Mouse (Mus musculus): ENCODE results near the gene Sec61a2. TPM values are rescaled to one million over a fixed set of nuclear protein-coding genes. Genes with fewer than 3 reads are reported as not detected.
A peak's percentile ranks its signal among the peaks of the same experiment; 100 is the strongest.

The Sec61a2 gene
- polyA plus RNA-seq, 1 experiment: 20.8 TPM

- Histone ChIP-seq H3K4me3 (ENCODE audit: insufficient read depth, low read length) (peak within 1 kb of the TSS; percentile 88), H3K27ac (ENCODE audit: insufficient read depth, low read depth, low read length) (peak within 1 kb of the TSS; percentile 91), H3K4me1 (ENCODE audit: control insufficient read depth, insufficient read depth, low read length) (peaks cover 6% of the 10 kb centered on the region)
- TF ChIP-seq CTCF (IDR thresholded peaks at IDR 0.05; ENCODE audit: low read depth, low read length) (no peak), POLR2A (IDR thresholded peaks at IDR 0.05; ENCODE audit: borderline replicate concordance, low read depth, low read length) (peak; percentile 7; the same call in 1 of the 2 replicates)
Observed at GRCm38 (mm10) chr2:5844873-5845631, 50.2 kb downstream of the Sec61a2 start, which contains the start of the genes Nudt5 and Cdc123. TSS of gene Nudt5 (plus strand) at chr2:5845019. TSS of gene Cdc123 (minus strand) at chr2:5845164.

DNA sequence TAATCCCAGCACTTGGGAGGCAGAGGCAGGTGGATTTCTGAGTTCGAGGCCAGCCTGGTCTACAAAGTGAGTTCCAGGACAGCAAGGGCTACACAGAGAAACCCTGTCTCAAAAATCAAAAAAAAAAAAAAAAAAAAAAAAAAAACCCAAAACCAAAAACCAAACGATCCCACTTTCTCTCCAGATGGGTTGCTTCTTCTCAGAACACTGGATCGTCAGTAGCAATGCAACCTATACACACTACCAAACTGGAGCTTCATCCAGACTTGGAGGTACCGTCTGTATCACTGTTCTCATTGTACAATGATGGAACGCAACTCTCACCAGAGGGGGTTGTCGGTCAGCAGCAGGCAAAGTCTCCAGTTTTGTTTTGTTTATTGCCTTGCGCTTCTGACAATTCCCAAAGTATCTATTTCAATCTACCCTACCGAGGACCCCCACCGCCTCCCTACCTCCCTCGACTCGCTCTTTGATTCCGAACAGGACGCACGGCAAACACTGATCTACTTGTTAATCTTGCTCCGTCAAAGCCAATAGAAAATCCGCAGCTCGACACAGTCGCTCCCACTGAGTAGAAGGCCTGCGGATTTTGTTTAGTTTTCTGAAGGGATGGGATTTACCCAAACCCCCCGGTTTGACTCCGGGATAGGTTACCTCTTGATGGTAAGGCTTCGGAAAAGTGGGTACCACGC, 50.9 kb downstream of the Sec61a2 start:
- no peak for TF ChIP-seq CTCF (IDR thresholded peaks at IDR 0.05; ENCODE audit: low read depth, low read length)
- TF ChIP-seq POLR2A (IDR thresholded peaks at IDR 0.05; ENCODE audit: borderline replicate concordance, low read depth, low read length): no peak
- Histone ChIP-seq H3K27ac (ENCODE audit: insufficient read depth, low read depth, low read length) (peak overlapping the region; percentile 91), H3K4me1 (ENCODE audit: control insufficient read depth, insufficient read depth, low read length) (peaks cover 6% of the 10 kb centered on the region), H3K4me3 (ENCODE audit: insufficient read depth, low read length) (peak overlapping the region; percentile 88)

DNA sequence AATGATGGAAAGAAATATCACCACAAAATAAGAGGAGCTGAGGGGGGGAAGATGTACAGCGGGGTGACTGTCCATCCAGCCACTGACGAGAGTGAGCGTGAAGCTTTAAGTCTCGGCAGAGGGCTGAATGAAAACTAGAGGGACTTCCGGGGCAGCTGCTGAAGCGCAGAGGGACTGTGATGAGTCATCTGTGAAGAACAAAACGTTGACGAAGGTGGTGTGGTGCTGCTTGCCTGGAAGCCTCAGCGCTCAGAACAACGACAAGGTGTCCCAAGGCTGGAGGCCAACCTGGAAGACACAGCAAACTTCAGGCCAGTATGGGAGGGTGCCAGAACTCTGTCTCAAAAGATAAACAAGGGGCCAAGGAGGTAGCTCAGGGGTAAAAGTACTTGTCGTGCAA, 54.4 kb downstream of the Sec61a2 start:
- Histone ChIP-seq H3K4me3 (ENCODE audit: insufficient read depth, low read length) (no peak overlapping the region), H3K27ac (ENCODE audit: insufficient read depth, low read depth, low read length) (no peak overlapping the region), H3K4me1 (ENCODE audit: control insufficient read depth, insufficient read depth, low read length) (no peaks in the 10 kb centered on the region)
- TF ChIP-seq CTCF (IDR thresholded peaks at IDR 0.05; ENCODE audit: low read depth, low read length): no peak
- no peak for TF ChIP-seq POLR2A (IDR thresholded peaks at IDR 0.05; ENCODE audit: borderline replicate concordance, low read depth, low read length)

DNA sequence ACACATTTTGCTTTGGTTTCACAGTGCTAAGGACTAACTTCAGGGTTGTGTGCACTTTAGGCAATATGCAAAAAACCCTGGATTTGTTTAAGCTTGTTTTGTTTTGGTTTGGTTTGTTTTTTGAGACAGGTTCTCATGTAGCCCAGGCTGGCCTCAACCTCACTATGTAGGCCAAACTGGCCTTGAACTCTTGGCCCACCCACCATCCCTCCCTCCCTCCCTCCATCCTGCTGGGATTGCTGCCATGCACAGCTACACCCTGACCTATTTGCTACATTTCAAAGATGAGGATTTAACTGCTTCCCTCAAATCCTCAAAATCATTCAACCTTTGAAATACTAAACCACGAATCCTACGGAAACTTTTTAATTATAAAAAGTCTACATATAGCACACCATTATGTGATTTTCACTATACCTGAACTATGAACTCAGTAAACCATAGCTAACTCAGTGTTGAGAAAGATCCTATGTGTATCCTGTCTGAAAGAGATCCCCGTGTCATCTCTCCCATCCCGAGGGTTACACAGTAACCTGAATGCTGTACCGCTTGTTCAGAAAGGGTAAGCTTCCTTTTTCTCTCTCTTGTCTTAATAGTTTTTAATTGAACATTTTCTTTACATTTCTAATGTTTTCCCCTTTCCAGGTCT, 69.8 kb downstream of the Sec61a2 start:
- peak overlapping the region; percentile 42; the same call in 1 of the 2 replicates for H3K27ac ChIP-seq (ENCODE audit: insufficient read depth, low read depth, low read length)
- H3K4me1 ChIP-seq (ENCODE audit: control insufficient read depth, insufficient read depth, low read length): peaks cover 15% of the 10 kb centered on the region
- TF ChIP-seq POLR2A (IDR thresholded peaks at IDR 0.05; ENCODE audit: borderline replicate concordance, low read depth, low read length) (no peak), CTCF (IDR thresholded peaks at IDR 0.05; ENCODE audit: low read depth, low read length) (no peak)
- H3K4me3 ChIP-seq (ENCODE audit: insufficient read depth, low read length): no peak overlapping the region

DNA sequence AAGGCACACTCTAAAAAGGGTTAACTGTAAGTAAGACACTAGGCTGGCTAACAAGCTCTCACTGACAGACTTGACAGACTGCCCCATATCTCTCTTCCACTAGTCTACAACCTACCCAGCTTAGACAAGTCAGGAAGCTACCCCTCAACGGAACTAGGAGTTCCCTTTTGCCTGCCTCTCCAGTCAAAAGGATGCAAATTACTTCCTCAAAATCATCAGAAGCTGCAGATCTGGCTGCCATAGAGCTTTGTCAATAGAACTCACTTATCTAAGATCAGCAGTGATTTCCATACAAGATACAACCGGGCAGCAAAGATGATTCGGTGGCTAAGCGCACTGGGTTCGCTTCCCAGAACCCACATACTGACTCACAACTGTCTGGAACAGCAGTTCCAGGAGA, 70.5 kb downstream of the Sec61a2 start:
- peak overlapping the region; percentile 47 for H3K27ac ChIP-seq (ENCODE audit: insufficient read depth, low read depth, low read length)
- no peak overlapping the region for H3K4me3 ChIP-seq (ENCODE audit: insufficient read depth, low read length)
- TF ChIP-seq POLR2A (IDR thresholded peaks at IDR 0.05; ENCODE audit: borderline replicate concordance, low read depth, low read length) (no peak), CTCF (IDR thresholded peaks at IDR 0.05; ENCODE audit: low read depth, low read length) (no peak)

GRCm38 (mm10) chr2:5824213-5824612, 71.0 kb downstream of the Sec61a2 start:
- Histone ChIP-seq H3K4me1 (ENCODE audit: control insufficient read depth, insufficient read depth, low read length) (peaks cover 15% of the 10 kb centered on the region), H3K27ac (ENCODE audit: insufficient read depth, low read depth, low read length) (peak overlapping the region; percentile 47), H3K4me3 (ENCODE audit: insufficient read depth, low read length) (no peak overlapping the region)
- peak; percentile 41; the same call in 1 of the 2 replicates for TF ChIP-seq CTCF (IDR thresholded peaks at IDR 0.05; ENCODE audit: low read depth, low read length)
- no peak for TF ChIP-seq POLR2A (IDR thresholded peaks at IDR 0.05; ENCODE audit: borderline replicate concordance, low read depth, low read length)

More for the DNA sequence above, 70.5 kb downstream of the Sec61a2 start:
- H3K4me1 ChIP-seq (ENCODE audit: control insufficient read depth, insufficient read depth, low read length): peaks cover 15% of the 10 kb centered on the region

GRCm38 (mm10) chr2:5822449-5822848, 72.8 kb downstream of the Sec61a2 start:
- no peak overlapping the region for H3K27ac ChIP-seq (ENCODE audit: insufficient read depth, low read depth, low read length)
- peaks cover 15% of the 10 kb centered on the region for H3K4me1 ChIP-seq (ENCODE audit: control insufficient read depth, insufficient read depth, low read length)
- TF ChIP-seq POLR2A (IDR thresholded peaks at IDR 0.05; ENCODE audit: borderline replicate concordance, low read depth, low read length) (no peak), CTCF (IDR thresholded peaks at IDR 0.05; ENCODE audit: low read depth, low read length) (no peak)
- no peak overlapping the region for H3K4me3 ChIP-seq (ENCODE audit: insufficient read depth, low read length)

DNA sequence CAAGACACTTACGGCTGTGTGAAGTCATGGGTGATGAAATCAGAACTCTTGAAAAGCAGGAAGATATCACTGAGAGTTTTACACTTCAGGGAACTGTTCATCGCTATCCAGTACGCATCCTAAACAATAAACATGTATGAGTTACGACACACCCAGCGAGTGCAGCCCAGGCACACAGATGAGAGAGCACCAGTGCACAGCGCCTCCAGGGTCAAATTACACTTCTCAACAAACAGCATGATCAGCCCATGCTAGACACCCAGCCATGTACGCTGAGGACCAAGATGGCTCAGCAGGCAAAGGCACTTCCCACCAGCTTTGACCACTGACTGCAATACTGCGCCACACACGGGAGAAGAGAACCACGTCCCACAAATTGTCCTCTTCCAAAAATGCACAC, 74.0 kb downstream of the Sec61a2 start:
- no peak for TF ChIP-seq CTCF (IDR thresholded peaks at IDR 0.05; ENCODE audit: low read depth, low read length)
- no peak for TF ChIP-seq POLR2A (IDR thresholded peaks at IDR 0.05; ENCODE audit: borderline replicate concordance, low read depth, low read length)
- Histone ChIP-seq H3K27ac (ENCODE audit: insufficient read depth, low read depth, low read length) (no peak overlapping the region), H3K4me3 (ENCODE audit: insufficient read depth, low read length) (no peak overlapping the region), H3K4me1 (ENCODE audit: control insufficient read depth, insufficient read depth, low read length) (peaks cover 15% of the 10 kb centered on the region)

Other genes starting within 250 kb of the Sec61a2 start
- gene Camk1d, start 180.9 kb downstream of the Sec61a2 start, polyA plus RNA-seq (2012; ENCODE audit: insufficient read depth, insufficient read length, missing spikeins): 56.2 and 62.0 TPM in 2 replicates
- 22.9 and 23.1 TPM in 2 replicates for gene Nudt5, start 50.4 kb downstream of the Sec61a2 start, polyA plus RNA-seq (2012; ENCODE audit: insufficient read depth, insufficient read length, missing spikeins)
- 102 and 103 TPM in 2 replicates for gene Cdc123, start 50.3 kb downstream of the Sec61a2 start, polyA plus RNA-seq (2012; ENCODE audit: insufficient read depth, insufficient read length, missing spikeins)
- 1.2 and 2.2 TPM in 2 replicates for gene Gm13199, start 32.5 kb downstream of the Sec61a2 start, polyA plus RNA-seq (2012; ENCODE audit: insufficient read depth, insufficient read length, missing spikeins)
- 0.23 and 1.3 TPM in 2 replicates for gene Dhtkd1, start 47.4 kb upstream of the Sec61a2 start, polyA plus RNA-seq (2012; ENCODE audit: insufficient read depth, insufficient read length, missing spikeins)
- 19.6 and 22.4 TPM in 2 replicates for gene Upf2, start 56.0 kb upstream of the Sec61a2 start, polyA plus RNA-seq (2012; ENCODE audit: insufficient read depth, insufficient read length, missing spikeins)
- not detected in 2 replicates for gene Proser2, start 234.8 kb upstream of the Sec61a2 start, polyA plus RNA-seq (2012; ENCODE audit: insufficient read depth, insufficient read length, missing spikeins)